Mouse (Mus musculus): ENCODE measurements around the gene Rpl23a.

The Rpl23a gene

DNA sequence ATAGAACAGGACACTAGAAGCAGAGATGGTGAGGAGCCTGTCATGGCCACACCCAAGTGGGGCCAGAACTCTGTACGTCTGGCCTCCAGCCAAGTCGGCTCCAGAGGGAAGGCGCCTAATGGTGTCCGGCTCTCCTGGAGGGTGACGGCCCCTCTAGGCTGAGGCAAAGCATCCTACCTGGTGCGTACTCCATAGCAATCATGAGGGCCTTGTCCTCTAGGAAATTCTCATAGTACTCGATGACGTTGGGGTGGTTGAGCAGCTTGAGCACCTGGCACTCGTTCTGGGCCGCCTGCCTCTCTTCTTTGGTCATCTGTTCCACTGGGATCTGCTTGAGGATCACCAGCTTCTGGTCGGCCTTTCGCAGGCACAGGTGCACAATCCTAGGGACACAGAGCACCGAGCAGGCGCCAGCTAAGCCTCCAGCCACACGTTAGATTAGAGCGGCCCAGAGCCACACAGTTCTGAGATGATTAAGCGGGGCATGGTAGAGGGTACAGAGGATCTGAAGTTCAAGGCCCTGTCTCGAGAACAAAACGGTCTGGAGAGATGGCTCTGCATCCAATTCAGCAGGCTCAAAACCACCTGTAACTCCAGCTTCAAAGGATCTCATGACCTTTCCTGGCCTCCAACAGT lies 10.5 kb downstream of the Rpl23a start:
- H3K36me3 ChIP-seq (ENCODE audit: insufficient read depth, low read length) = peaks cover 17% of the 10 kb centered on the region
- H3K4me1 ChIP-seq (replicated peaks; ENCODE audit: low read depth, low read length) = peaks cover 85% of the 10 kb centered on the region
- TF ChIP-seq CTCF (conservative IDR thresholded peaks at IDR 0.05; ENCODE audit: low read length) (no peak), POU5F1 (IDR thresholded peaks at IDR 0.05; ENCODE audit: borderline replicate concordance, low read length) (no peak), NANOG (IDR thresholded peaks at IDR 0.05; ENCODE audit: borderline replicate concordance, low read length) (no peak)
- H3K9me3 ChIP-seq (ENCODE audit: low read length) = no peaks in the 10 kb centered on the region
- H3K4me3 ChIP-seq (replicated peaks; ENCODE audit: low read length) = peak overlapping the region; percentile 35
- no peaks in the 10 kb centered on the region for H3K27me3 ChIP-seq (ENCODE audit: insufficient read depth, low read length)

DNA sequence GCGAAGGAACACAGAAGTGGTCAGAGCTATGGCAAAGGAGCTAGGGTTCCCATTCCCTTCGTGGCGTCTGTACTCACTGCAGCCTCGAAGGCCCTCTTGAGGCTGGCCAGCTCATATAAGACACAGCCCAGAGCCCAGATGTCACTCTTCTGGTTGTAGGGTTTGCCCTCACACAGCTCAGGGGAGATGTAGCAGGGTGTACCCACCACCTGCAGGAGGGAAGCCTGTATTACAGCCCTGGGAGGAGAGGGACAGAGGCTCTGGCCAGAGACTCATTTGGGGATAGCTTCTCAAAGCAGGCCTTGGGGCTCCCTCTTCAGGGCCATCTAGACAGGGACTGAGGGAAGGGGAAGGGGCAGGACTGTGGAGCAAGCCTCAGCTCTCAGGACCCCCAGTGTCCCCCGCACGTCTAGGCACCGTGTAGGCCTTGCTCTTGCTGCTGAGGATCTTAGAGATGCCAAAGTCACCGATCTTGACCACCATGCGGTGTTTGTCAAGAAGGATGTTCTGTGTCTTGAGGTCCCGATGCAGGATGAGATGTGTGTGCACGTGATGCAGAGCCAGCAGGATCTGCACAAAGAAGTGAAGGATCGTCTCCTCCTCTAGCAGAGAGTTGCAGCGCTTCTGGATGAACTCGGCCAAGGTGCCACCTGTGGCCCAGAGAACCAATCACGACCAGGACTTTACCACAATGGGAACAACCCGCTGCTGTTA lies 11.2 kb downstream of the Rpl23a start:
- Histone ChIP-seq H3K4me1 (replicated peaks; ENCODE audit: low read depth, low read length) (peaks cover 86% of the 10 kb centered on the region), H3K4me3 (replicated peaks; ENCODE audit: low read length) (peak overlapping the region; percentile 35), H3K9me3 (ENCODE audit: low read length) (no peaks in the 10 kb centered on the region), H3K27me3 (ENCODE audit: insufficient read depth, low read length) (no peaks in the 10 kb centered on the region), H3K36me3 (ENCODE audit: insufficient read depth, low read length) (peaks cover 24% of the 10 kb centered on the region)
- no peak for TF ChIP-seq POU5F1 (IDR thresholded peaks at IDR 0.05; ENCODE audit: borderline replicate concordance, low read length)
- TF ChIP-seq CTCF (conservative IDR thresholded peaks at IDR 0.05; ENCODE audit: low read length) = peak; percentile 28
- TF ChIP-seq NANOG (IDR thresholded peaks at IDR 0.05; ENCODE audit: borderline replicate concordance, low read length) = no peak

DNA sequence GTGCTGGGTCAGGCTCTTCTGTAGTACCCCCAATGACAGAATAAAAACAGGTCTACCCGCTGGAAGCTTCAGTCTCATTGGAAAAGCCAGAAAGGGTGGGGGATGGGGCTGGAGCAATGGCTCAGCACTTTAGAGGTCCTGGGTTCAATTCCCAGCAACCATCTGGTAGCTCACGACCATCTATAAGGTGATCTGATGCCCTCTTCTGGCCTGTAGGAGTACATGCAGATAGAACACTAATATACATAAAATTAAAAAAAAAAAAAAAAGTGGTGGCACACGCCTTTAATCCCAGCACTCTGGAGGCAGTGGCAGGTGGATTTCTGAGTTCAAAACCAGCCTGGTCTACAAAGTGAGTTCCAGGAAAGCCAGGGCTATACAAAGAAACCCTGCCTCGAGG lies 12.1 kb downstream of the Rpl23a start:
- H3K4me3 ChIP-seq (replicated peaks; ENCODE audit: low read length) = peak overlapping the region; percentile 69
- TF ChIP-seq CTCF (conservative IDR thresholded peaks at IDR 0.05; ENCODE audit: low read length) (peak; percentile 30), NANOG (IDR thresholded peaks at IDR 0.05; ENCODE audit: borderline replicate concordance, low read length) (no peak)
- no peaks in the 10 kb centered on the region for H3K9me3 ChIP-seq (ENCODE audit: low read length)
- H3K36me3 ChIP-seq (ENCODE audit: insufficient read depth, low read length) = peaks cover 25% of the 10 kb centered on the region
- H3K4me1 ChIP-seq (replicated peaks; ENCODE audit: low read depth, low read length) = peaks cover 89% of the 10 kb centered on the region
- H3K27me3 ChIP-seq (ENCODE audit: insufficient read depth, low read length) = no peaks in the 10 kb centered on the region

DNA sequence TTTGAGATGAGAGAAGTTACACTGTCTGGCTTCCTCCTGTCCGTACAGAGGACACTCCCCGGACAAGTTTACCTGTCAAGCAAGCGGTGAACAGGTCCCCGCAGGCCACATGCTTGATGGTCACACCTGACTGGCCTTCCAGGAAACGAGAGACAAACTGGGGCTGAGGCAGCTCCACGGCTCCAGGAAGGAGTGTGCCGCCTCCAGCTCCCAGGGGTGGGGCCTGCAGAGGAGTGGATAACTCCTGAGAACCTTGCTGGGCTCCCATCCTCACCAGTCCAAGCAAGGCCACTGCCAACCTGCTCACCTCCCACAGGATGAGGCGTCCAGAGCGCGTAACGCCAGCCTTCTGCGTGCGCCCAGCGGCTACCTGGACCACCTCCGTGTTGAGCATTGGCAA lies 13.1 kb downstream of the Rpl23a start:
- Histone ChIP-seq H3K9me3 (ENCODE audit: low read length) (no peaks in the 10 kb centered on the region), H3K4me1 (replicated peaks; ENCODE audit: low read depth, low read length) (peaks cover 90% of the 10 kb centered on the region), H3K4me3 (replicated peaks; ENCODE audit: low read length) (peak overlapping the region; percentile 69), H3K27me3 (ENCODE audit: insufficient read depth, low read length) (no peaks in the 10 kb centered on the region), H3K36me3 (ENCODE audit: insufficient read depth, low read length) (peaks cover 25% of the 10 kb centered on the region)
- TF ChIP-seq CTCF (conservative IDR thresholded peaks at IDR 0.05; ENCODE audit: low read length) = no peak
- no peak for TF ChIP-seq NANOG (IDR thresholded peaks at IDR 0.05; ENCODE audit: borderline replicate concordance, low read length)
- TF ChIP-seq POU5F1 (IDR thresholded peaks at IDR 0.05; ENCODE audit: borderline replicate concordance, low read length) = no peak

DNA sequence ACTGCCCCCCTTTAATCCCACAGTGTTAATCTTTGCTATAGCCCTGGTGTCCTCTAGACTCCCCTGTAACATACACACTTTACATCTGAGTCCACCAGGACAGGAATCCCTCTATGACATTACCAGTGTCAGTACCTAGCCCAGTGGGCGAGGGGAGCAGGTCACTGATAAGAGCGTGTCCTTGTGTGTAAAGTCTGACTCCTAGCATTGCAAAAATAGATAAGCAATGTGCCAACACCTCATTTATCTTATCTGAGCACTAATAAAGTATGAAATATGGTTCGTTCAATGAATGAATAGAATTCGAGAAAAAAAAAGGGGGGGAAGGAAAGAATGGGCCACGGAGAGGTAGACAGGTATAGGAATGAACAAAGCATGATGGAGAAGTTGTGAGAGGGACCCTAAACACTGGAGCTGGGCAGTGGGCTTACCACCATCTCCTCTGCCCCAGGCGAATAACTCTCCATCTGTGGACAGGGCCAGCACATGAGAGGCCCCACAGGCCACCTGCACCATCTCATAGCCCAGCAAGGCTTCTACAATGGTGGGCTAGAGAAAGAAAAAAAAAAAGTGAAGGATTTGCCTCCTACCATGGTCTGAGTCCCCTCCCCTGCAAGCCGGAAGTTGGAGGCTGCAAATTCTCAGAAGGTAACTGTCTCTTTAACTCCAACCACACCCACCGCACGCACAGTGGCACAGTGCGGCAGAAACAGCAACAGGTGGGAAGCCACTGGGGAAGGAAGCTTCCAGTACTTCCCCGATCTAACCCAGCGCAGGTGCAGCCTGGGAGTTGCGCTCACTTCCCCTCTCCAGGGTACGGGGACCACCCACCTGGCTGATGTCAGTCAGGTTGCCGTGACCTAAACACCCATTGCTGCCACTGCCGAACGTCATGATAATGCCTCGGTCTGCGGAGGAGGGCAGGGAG lies 14.6 kb downstream of the Rpl23a start:
- H3K27me3 ChIP-seq (ENCODE audit: insufficient read depth, low read length) = no peaks in the 10 kb centered on the region
- H3K36me3 ChIP-seq (ENCODE audit: insufficient read depth, low read length) = peaks cover 25% of the 10 kb centered on the region
- peak overlapping the region; percentile 35 for H3K4me3 ChIP-seq (replicated peaks; ENCODE audit: low read length)
- H3K4me1 ChIP-seq (replicated peaks; ENCODE audit: low read depth, low read length) = peaks cover 80% of the 10 kb centered on the region
- no peaks in the 10 kb centered on the region for H3K9me3 ChIP-seq (ENCODE audit: low read length)
- TF ChIP-seq NANOG (IDR thresholded peaks at IDR 0.05; ENCODE audit: borderline replicate concordance, low read length) = no peak
- TF ChIP-seq POU5F1 (IDR thresholded peaks at IDR 0.05; ENCODE audit: borderline replicate concordance, low read length) = no peak
- no peak for TF ChIP-seq CTCF (conservative IDR thresholded peaks at IDR 0.05; ENCODE audit: low read length)

DNA sequence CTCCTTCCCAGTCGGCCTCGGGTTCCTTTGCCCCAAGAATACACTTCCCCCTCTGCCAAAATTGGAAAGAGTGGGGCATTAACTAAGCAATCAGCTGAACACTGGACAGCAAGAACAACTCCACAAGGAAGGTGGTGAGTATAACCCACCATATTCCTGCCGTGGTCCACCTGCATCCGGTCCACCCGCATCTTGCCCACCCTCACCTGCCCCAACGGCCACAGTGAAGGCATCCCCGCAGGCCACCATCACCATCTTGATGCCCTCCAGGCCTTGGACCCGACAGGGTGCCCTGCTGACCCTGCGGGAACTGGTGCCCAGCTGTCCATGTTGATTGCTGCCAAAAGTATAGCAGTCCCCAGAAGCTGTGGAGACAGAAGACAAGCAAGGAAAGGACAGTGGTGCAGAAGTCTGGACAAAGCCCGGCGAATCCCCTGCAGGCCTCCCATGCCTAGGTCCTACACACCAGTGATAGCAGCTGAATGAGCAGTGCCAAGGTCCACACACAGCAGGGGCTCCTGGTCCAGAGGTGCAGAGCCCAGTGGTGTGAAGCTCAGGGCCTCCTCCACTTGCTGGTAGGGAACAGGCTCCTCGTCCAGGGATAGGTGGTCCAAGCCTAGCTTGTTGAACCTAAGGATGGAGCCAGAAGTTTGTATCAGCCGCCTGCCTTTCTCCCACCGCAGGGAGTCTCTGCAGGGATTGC lies 16.0 kb downstream of the Rpl23a start:
- H3K27me3 ChIP-seq (ENCODE audit: insufficient read depth, low read length) = no peaks in the 10 kb centered on the region
- no peaks in the 10 kb centered on the region for H3K9me3 ChIP-seq (ENCODE audit: low read length)
- TF ChIP-seq CTCF (conservative IDR thresholded peaks at IDR 0.05; ENCODE audit: low read length) (no peak), POU5F1 (IDR thresholded peaks at IDR 0.05; ENCODE audit: borderline replicate concordance, low read length) (no peak), NANOG (IDR thresholded peaks at IDR 0.05; ENCODE audit: borderline replicate concordance, low read length) (no peak)
- peaks cover 30% of the 10 kb centered on the region for H3K36me3 ChIP-seq (ENCODE audit: insufficient read depth, low read length)
- H3K4me1 ChIP-seq (replicated peaks; ENCODE audit: low read depth, low read length) = peaks cover 83% of the 10 kb centered on the region
- peak overlapping the region; percentile 98 for H3K4me3 ChIP-seq (replicated peaks; ENCODE audit: low read length)

DNA sequence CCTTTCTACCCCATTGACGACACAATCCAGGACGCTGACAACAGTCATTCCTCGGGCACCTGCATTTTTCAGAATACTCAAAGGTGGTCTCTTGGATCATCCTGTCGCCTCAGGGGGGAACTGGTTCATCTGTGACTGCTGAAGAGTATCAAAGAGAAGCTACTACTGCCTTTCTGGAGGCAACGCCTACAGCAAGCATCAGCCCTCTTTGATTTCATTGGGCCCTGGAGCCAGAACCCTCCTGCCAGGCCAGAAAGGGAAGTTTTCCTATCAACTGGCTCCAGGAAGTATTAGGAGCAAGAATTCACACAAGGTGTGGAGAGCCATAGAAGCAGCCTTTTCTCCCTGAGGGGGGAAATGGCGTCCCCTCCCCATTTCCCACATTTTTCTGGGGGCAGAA lies 16.7 kb downstream of the Rpl23a start:
- Histone ChIP-seq H3K4me3 (replicated peaks; ENCODE audit: low read length) (peak overlapping the region; percentile 98), H3K9me3 (ENCODE audit: low read length) (no peaks in the 10 kb centered on the region), H3K4me1 (replicated peaks; ENCODE audit: low read depth, low read length) (peaks cover 83% of the 10 kb centered on the region), H3K36me3 (ENCODE audit: insufficient read depth, low read length) (peaks cover 30% of the 10 kb centered on the region), H3K27me3 (ENCODE audit: insufficient read depth, low read length) (no peaks in the 10 kb centered on the region)
- no peak for TF ChIP-seq NANOG (IDR thresholded peaks at IDR 0.05; ENCODE audit: borderline replicate concordance, low read length)
- TF ChIP-seq POU5F1 (IDR thresholded peaks at IDR 0.05; ENCODE audit: borderline replicate concordance, low read length) = no peak
- TF ChIP-seq CTCF (conservative IDR thresholded peaks at IDR 0.05; ENCODE audit: low read length) = no peak
